Mouse (Mus musculus) adrenal gland, adult (tissue): ENCODE measurements around the gene Cbl.
"Not testable (repeated sequence)": the region's sequence is repeated elsewhere in the genome, so short reads cannot be mapped to it uniquely, and the experiment has no call there.

Source experiments
- DNase-seq, 2 experiments: peaks; one replicate each; pipeline ENCODE4 v3.0.0; 2022 to 2023; ENCODE audit warnings: low spot score in 1 of 2; ENCODE audit not compliant: inconsistent age in 2 of 2

Gene Cbl

GRCm38 (mm10) chr9:44133287-44133686, 100.6 kb downstream of the Cbl start:
- peak in 1 of 2 experiments; percentile 57 for DNase-seq

GRCm38 (mm10) chr9:44132200-44132599, 101.6 kb downstream of the Cbl start:
- no peak for DNase-seq

GRCm38 (mm10) chr9:44131276-44131590, 102.6 kb downstream of the Cbl start:
- no peak for DNase-seq

- DNase-seq, result peak; percentile 51 to 61
Observed at GRCm38 (mm10) chr9:44130581-44131275, 103.1 kb downstream of the Cbl start.

GRCm38 (mm10) chr9:44130034-44130433, 103.8 kb downstream of the Cbl start:
- DNase-seq, result peak; percentile 81 to 89

- DNase-seq, result no peak
Observed at GRCm38 (mm10) chr9:44129633-44130032, 104.2 kb downstream of the Cbl start.

GRCm38 (mm10) chr9:44127351-44127801, 106.5 kb downstream of the Cbl start:
- peak in 1 of 2 experiments; percentile 62 for DNase-seq

GRCm38 (mm10) chr9:44126746-44127145, 107.1 kb downstream of the Cbl start:
- peak in 1 of 2 experiments; percentile 48 for DNase-seq

- peak; percentile 82 to 95 for DNase-seq
Observed at GRCm38 (mm10) chr9:44125546-44126428, 108.1 kb downstream of the Cbl start.

GRCm38 (mm10) chr9:44125026-44125425, 108.8 kb downstream of the Cbl start:
- no peak for DNase-seq

GRCm38 (mm10) chr9:44124317-44124716, 109.5 kb downstream of the Cbl start:
- DNase-seq, result peak in 1 of 2 experiments; percentile 75

GRCm38 (mm10) chr9:44119948-44120465, 113.8 kb downstream of the Cbl start:
- DNase-seq, result peak; percentile 64 to 73

GRCm38 (mm10) chr9:44119011-44119410, 114.8 kb downstream of the Cbl start:
- peak; percentile 52 to 81 for DNase-seq

GRCm38 (mm10) chr9:44116182-44116581, 117.7 kb downstream of the Cbl start:
- DNase-seq, result no peak

- DNase-seq, result no peak
Observed at GRCm38 (mm10) chr9:44115599-44115998, 118.2 kb downstream of the Cbl start.

GRCm38 (mm10) chr9:44114453-44114852, 119.4 kb downstream of the Cbl start:
- no peak for DNase-seq

GRCm38 (mm10) chr9:44113105-44113789, 120.6 kb downstream of the Cbl start, which contains the start of the genes Gm49380 and Rnf26:
Gene Gm49380 (minus strand): TSS chr9:44113500.
Gene Rnf26 (minus strand): TSS chr9:44113517.
- DNase-seq, result peak; percentile 97 to 99

GRCm38 (mm10) chr9:44111909-44112308, 121.9 kb downstream of the Cbl start:
- DNase-seq, result not testable (repeated sequence)

- peak; percentile 79 to 94 for DNase-seq
Observed at GRCm38 (mm10) chr9:44109360-44110095, 124.3 kb downstream of the Cbl start.

GRCm38 (mm10) chr9:44108269-44109055, 125.4 kb downstream of the Cbl start:
- DNase-seq, result no peak
